Mouse (Mus musculus): Measurements from ENCODE around the gene Lrrc10. TPM values are rescaled to one million over a fixed set of nuclear protein-coding genes. Genes with fewer than 3 reads are reported as not detected.
"Not testable (repeated sequence)": the region's sequence is repeated elsewhere in the genome, so short reads cannot be mapped to it uniquely, and the experiment has no call there.

The Lrrc10 gene
- polyA plus RNA-seq, 1 experiment from 2014 or later, result 0.17 TPM

DNA sequence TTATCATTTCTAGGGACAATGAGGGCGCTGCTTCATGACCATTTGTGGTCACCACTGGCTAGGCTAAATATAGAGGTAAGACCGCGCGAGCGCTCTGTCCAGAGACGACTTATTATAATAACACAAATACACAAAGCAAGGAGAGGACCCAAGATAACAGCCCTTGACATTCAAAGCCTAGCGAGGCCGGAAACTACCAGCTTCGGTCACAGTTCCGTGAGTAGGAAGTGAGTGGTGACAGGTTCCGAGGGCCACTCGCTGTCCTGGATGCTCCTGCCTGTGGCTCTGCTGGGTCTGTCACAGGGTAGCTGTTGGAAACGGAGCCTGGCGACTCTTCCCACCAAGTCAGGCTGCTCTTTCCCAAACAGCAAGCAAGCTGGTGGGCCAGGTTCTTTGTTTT, 2.8 kb upstream of the Lrrc10 start:
- peaks cover 6% of the 10 kb centered on the region; the same call in 1 of the 2 replicates for H3K4me1 ChIP-seq (ENCODE audit: insufficient read depth)
- no peaks in the 10 kb centered on the region for H3K36me3 ChIP-seq (ENCODE audit: insufficient read depth)
- no peaks in the 10 kb centered on the region for H3K9me3 ChIP-seq (ENCODE audit: low read depth, low read length)
- H3K27me3 ChIP-seq (ENCODE audit: insufficient read depth, low read length), result peaks cover 3% of the 10 kb centered on the region; the same call in 1 of the 2 replicates
- 0 out of 2 replicates have a peak overlapping the region, but pooled peaks have one; percentile 1 for H3K4me2 ChIP-seq
- no peak for DNase-seq
- H3K9ac ChIP-seq, result no peak overlapping the region
- H3K27ac ChIP-seq (ENCODE audit: low read depth), result no peak overlapping the region
- WGBS, result 51% methylated on average over 14 of the region's 14 CpGs
- TF ChIP-seq CTCF (IDR thresholded peaks at IDR 0.05; ENCODE audit: low read depth), result no peak
- ATAC-seq (ENCODE audit: insufficient read depth), result no peak
- no peak overlapping the region for H3K4me3 ChIP-seq (ENCODE audit: low read depth, low read length)

DNA sequence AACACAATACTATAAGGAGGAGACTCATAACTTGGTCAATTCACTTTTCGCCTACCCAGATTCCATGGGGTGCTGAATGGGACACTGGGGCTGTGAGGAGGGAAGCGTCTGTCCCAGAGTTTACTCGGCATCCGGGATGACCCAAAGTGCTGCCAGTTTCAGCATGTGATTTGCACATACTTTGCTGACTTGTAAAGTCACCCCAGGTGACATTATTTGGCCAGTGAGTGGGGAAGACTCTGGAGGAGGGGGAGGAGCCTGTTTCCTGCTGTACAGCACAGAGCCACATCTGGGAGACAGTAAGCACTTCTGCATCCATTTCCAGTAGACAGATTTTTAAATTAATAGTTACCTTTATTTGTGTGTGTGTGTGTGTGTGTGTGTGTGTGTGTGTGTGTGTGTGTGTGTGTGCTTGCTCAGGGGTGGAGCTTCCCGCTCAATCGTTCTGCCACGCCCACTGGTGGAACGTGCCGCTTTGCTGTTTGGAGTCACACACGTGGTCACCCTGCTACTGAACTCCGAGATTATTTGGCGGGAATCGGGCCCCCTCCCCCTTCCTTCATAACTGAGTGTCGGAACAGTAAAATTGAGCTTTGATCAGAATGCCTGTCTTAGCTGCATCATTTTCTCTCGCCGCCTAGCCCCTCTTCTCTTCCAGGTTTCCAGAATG, 1.5 kb upstream of the Lrrc10 start:
- H3K27ac ChIP-seq (ENCODE audit: low read depth), result not testable (repeated sequence)

GRCm38 (mm10) chr10:117049253-117049652, 4.1 kb downstream of the Lrrc10 start:
- 75% methylated on average over 4 of the region's 4 CpGs for WGBS
- H3K9ac ChIP-seq, result no peak overlapping the region
- ATAC-seq (ENCODE audit: insufficient read depth) (no peak; the same call in 1 of the 2 replicates), DNase-seq (no peak)
- no peak overlapping the region for H3K4me2 ChIP-seq
- H3K9me3 ChIP-seq (ENCODE audit: low read depth, low read length), result no peaks in the 10 kb centered on the region
- TF ChIP-seq CTCF (IDR thresholded peaks at IDR 0.05; ENCODE audit: low read depth), result no peak
- H3K27ac ChIP-seq (ENCODE audit: low read depth), result no peak overlapping the region
- peaks cover 60% of the 10 kb centered on the region for H3K36me3 ChIP-seq (ENCODE audit: insufficient read depth)
- peaks cover 6% of the 10 kb centered on the region; the same call in 1 of the 2 replicates for H3K4me1 ChIP-seq (ENCODE audit: insufficient read depth)
- H3K4me3 ChIP-seq (ENCODE audit: low read depth, low read length), result no peak overlapping the region
- peaks cover 3% of the 10 kb centered on the region; the same call in 1 of the 2 replicates for H3K27me3 ChIP-seq (ENCODE audit: insufficient read depth, low read length)

More for the DNA sequence above, 1.5 kb upstream of the Lrrc10 start:
- H3K36me3 ChIP-seq (ENCODE audit: insufficient read depth); H3K9ac ChIP-seq; H3K27me3 ChIP-seq (ENCODE audit: insufficient read depth, low read length); H3K4me1 ChIP-seq (ENCODE audit: insufficient read depth); H3K9me3 ChIP-seq (ENCODE audit: low read depth, low read length): not testable (repeated sequence)
- Histone ChIP-seq H3K4me3 (ENCODE audit: low read depth, low read length) (0 out of 2 replicates have a peak overlapping the region, but pooled peaks have one; percentile 6), H3K4me2 (peak overlapping the region; percentile 52)
- peak; percentile 54 for ATAC-seq (ENCODE audit: insufficient read depth)
- DNase-seq, result peak; percentile 74
- WGBS, result 18% methylated on average over 14 of the region's 16 CpGs

- ATAC-seq (ENCODE audit: insufficient read depth) (no peak), DNase-seq (no peak)
- no peak for TF ChIP-seq CTCF (IDR thresholded peaks at IDR 0.05; ENCODE audit: low read depth)
- Histone ChIP-seq H3K27ac (ENCODE audit: low read depth) (no peak overlapping the region), H3K36me3 (ENCODE audit: insufficient read depth) (peaks cover 68% of the 10 kb centered on the region), H3K9ac (no peak overlapping the region), H3K9me3 (ENCODE audit: low read depth, low read length) (no peaks in the 10 kb centered on the region), H3K4me1 (ENCODE audit: insufficient read depth) (peaks cover 6% of the 10 kb centered on the region; the same call in 1 of the 2 replicates), H3K4me3 (ENCODE audit: low read depth, low read length) (no peak overlapping the region), H3K27me3 (ENCODE audit: insufficient read depth, low read length) (peaks cover 3% of the 10 kb centered on the region; the same call in 1 of the 2 replicates), H3K4me2 (no peak overlapping the region)
- 64% methylated on average over 4 of the region's 4 CpGs for WGBS
Measured at GRCm38 (mm10) chr10:117049961-117050597, 4.9 kb downstream of the Lrrc10 start.

GRCm38 (mm10) chr10:117055668-117056067, 10.5 kb downstream of the Lrrc10 start:
- Histone ChIP-seq H3K4me3 (ENCODE audit: low read depth, low read length) (no peak overlapping the region), H3K4me2 (no peak overlapping the region), H3K36me3 (ENCODE audit: insufficient read depth) (peaks cover 100% of the 10 kb centered on the region), H3K27me3 (ENCODE audit: insufficient read depth, low read length) (no peaks in the 10 kb centered on the region), H3K9ac (no peak overlapping the region), H3K9me3 (ENCODE audit: low read depth, low read length) (no peaks in the 10 kb centered on the region), H3K27ac (ENCODE audit: low read depth) (no peak overlapping the region), H3K4me1 (ENCODE audit: insufficient read depth) (no peaks in the 10 kb centered on the region)
- DNase-seq (no peak), ATAC-seq (ENCODE audit: insufficient read depth) (no peak)
- WGBS, result 91% methylated on average over 4 of the region's 4 CpGs
- TF ChIP-seq CTCF (IDR thresholded peaks at IDR 0.05; ENCODE audit: low read depth), result peak; percentile 33

- Histone ChIP-seq H3K27me3 (ENCODE audit: insufficient read depth, low read length) (no peaks in the 10 kb centered on the region), H3K9me3 (ENCODE audit: low read depth, low read length) (no peaks in the 10 kb centered on the region), H3K9ac (peak overlapping the region; percentile 89), H3K4me2 (peak overlapping the region; percentile 90), H3K4me1 (ENCODE audit: insufficient read depth) (0 out of 2 replicates have a peak, but pooled peaks cover 5% of the 10 kb centered on the region), H3K36me3 (ENCODE audit: insufficient read depth) (peaks cover 44% of the 10 kb centered on the region), H3K4me3 (ENCODE audit: low read depth, low read length) (peak overlapping the region; percentile 94), H3K27ac (ENCODE audit: low read depth) (no peak overlapping the region)
- no peak for TF ChIP-seq CTCF (IDR thresholded peaks at IDR 0.05; ENCODE audit: low read depth)
- DNase-seq (no peak), ATAC-seq (ENCODE audit: insufficient read depth) (no peak; the same call in 1 of the 2 replicates)
- 3% methylated on average over 15 of the region's 15 CpGs for WGBS
Measured at GRCm38 (mm10) chr10:117062894-117063253, 17.7 kb downstream of the Lrrc10 start.
